Mouse (Mus musculus) midbrain, embryonic 10.5 days (tissue): ENCODE results near the gene Ap1b1. TPM values are rescaled to one million over a fixed set of nuclear protein-coding genes. Genes with fewer than 3 reads are reported as not detected.
"Not testable (repeated sequence)": the region's sequence is repeated elsewhere in the genome, so short reads cannot be mapped to it uniquely, and the experiment has no call there.

Experiments
- DNase-seq: peaks from one replicate; pipeline ENCODE4 v3.0.0-alpha.2; 2017; ENCODE audit warnings: low spot score
- H3K27ac ChIP-seq: fragments of 300-500 bp; sonication (generic); replicated peaks from 2 replicates; pipeline ENCODE4 v1.5.1; 2016; ENCODE audit warnings: mild to moderate bottlenecking
- H3K27me3 ChIP-seq: fragments of 300-500 bp; sonication (generic); 2 replicates; pipeline ENCODE4 v1.6.1; 2016; ENCODE audit warnings: low read depth, mild to moderate bottlenecking; ENCODE audit not compliant: poor library complexity, severe bottlenecking
- H3K36me3 ChIP-seq: fragments of 300-500 bp; sonication (generic); 2 replicates; pipeline ENCODE4 v1.6.1; 2016; ENCODE audit warnings: mild to moderate bottlenecking, moderate library complexity
- H3K4me1 ChIP-seq: fragments of 300-500 bp; sonication (generic); 2 replicates; pipeline ENCODE4 v1.6.1; 2016
- H3K4me3 ChIP-seq: fragments of 300-500 bp; sonication (generic); 2 replicates; pipeline ENCODE4 v1.5.1; 2016; ENCODE audit warnings: mild to moderate bottlenecking, moderate library complexity
- H3K9me3 ChIP-seq: fragments of 300-500 bp; sonication (generic); replicated peaks from 2 replicates; pipeline ENCODE4 v1.6.1; 2016; ENCODE audit warnings: mild to moderate bottlenecking
- WGBS: fragments of 180-500 bp; shearing (Covaris S2); methylation state at CpG from one replicate; pipeline ENCODE4 v1.1.7; 2016; 5-methylcytosine and 5-hydroxymethylcytosine counted together
- microRNA-seq: library from miRNA; unstranded; fragments of <30 nt; microRNA quantifications from one replicate; pipeline ENCODE4, GENCODE M21; 2017
- polyA plus RNA-seq: library from polyadenylated mRNA; unstranded; fragments of >200 nt; fragmentation: Nextera tagmentation; extraction: Ambion mirVana; gene quantifications from 2 replicates; pipeline ENCODE4 v1.2.1, GENCODE M21; 2016

Gene Ap1b1
- polyA plus RNA-seq, 1 experiment from 2014 or later: 62.2 TPM

GRCm38 (mm10) chr11:5068126-5068971 lies 81.7 kb downstream of the Ap1b1 start:
- WGBS: 86% methylated on average over 9 of the region's 9 CpGs
- Histone ChIP-seq H3K27me3 (peaks cover 18% of the 10 kb centered on the region), H3K27ac (no peak overlapping the region), H3K9me3 (no peaks in the 10 kb centered on the region), H3K4me3 (no peak overlapping the region), H3K36me3 (peaks cover 57% of the 10 kb centered on the region), H3K4me1 (peaks cover 24% of the 10 kb centered on the region)
- DNase-seq: no peak

DNA sequence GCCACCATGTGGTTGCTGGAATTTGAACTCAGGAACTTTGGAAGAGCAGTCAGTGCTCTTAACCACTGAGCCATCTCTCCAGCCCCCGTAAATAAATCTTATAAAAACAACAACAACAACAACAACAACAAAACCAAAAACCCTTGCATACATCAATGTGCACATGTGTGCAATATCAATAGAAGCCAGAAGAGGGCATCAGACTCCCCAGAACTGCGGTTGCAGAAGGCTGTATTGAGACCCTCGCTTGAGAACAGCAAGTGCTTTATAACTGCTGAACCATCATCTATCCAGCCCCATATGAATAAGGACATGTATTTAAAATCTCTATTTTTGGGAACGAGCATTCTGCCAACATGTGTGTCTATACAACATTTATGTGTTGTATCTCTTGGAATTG lies 88.3 kb downstream of the Ap1b1 start:
- Histone ChIP-seq H3K4me1 (no peaks in the 10 kb centered on the region), H3K27me3 (no peaks in the 10 kb centered on the region), H3K36me3 (peaks cover 92% of the 10 kb centered on the region), H3K27ac (no peak overlapping the region), H3K4me3 (no peak overlapping the region), H3K9me3 (no peaks in the 10 kb centered on the region)
- 81% methylated on average over 4 of the region's 4 CpGs for WGBS
- no peak for DNase-seq

GRCm38 (mm10) chr11:5075760-5076159 lies 89.1 kb downstream of the Ap1b1 start:
- Histone ChIP-seq H3K36me3 (peaks cover 92% of the 10 kb centered on the region), H3K4me1 (no peaks in the 10 kb centered on the region), H3K4me3 (no peak overlapping the region), H3K9me3 (no peaks in the 10 kb centered on the region), H3K27me3 (no peaks in the 10 kb centered on the region), H3K27ac (no peak overlapping the region)
- no peak for DNase-seq

GRCm38 (mm10) chr11:5076843-5077242 lies 90.2 kb downstream of the Ap1b1 start:
- not testable (repeated sequence) for H3K27ac ChIP-seq, H3K4me3 ChIP-seq, H3K4me1 ChIP-seq, H3K27me3 ChIP-seq, H3K9me3 ChIP-seq, DNase-seq
- peaks cover 92% of the 10 kb centered on the region for H3K36me3 ChIP-seq
- 91% methylated on average over 4 of the region's 5 CpGs for WGBS

DNA sequence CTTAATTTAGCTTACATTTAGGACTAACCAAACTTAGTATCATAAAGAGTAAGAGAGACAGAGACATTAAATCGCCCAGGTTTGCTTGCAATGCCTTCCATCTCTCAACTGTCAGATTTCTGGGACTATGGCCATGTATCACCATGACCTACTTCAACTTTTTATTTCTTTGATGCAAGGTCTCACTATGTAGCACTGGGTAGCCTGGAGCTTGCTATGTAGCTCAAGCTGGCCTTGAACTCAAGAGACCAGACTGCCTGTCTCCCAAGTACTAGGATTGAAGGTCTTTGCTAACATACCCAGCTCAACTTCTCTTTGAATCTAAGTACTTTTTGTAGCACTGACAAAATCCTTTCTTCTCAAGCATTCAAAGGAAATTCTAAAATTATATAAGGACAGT lies 102.5 kb downstream of the Ap1b1 start:
- H3K4me3 ChIP-seq: no peak overlapping the region
- H3K9me3 ChIP-seq: no peaks in the 10 kb centered on the region
- WGBS: 96% methylated on average over 1 of the region's 1 CpGs
- no peaks in the 10 kb centered on the region for H3K4me1 ChIP-seq
- no peak overlapping the region for H3K27ac ChIP-seq
- DNase-seq: no peak
- no peaks in the 10 kb centered on the region for H3K27me3 ChIP-seq
- peaks cover 100% of the 10 kb centered on the region for H3K36me3 ChIP-seq

GRCm38 (mm10) chr11:5091706-5092105 lies 105.1 kb downstream of the Ap1b1 start:
- Histone ChIP-seq H3K4me1 (peaks cover 10% of the 10 kb centered on the region), H3K27me3 (no peaks in the 10 kb centered on the region), H3K36me3 (peaks cover 96% of the 10 kb centered on the region), H3K9me3 (no peaks in the 10 kb centered on the region), H3K4me3 (no peak overlapping the region), H3K27ac (no peak overlapping the region)
- DNase-seq: no peak
- 69% methylated on average over 2 of the region's 2 CpGs for WGBS

Small RNAs within 50 kb of the gene (microRNA-seq; reads per million reads assigned to microRNA genes)
- gene Gm47296: 0.90 reads per million

Other genes starting within 250 kb of the Ap1b1 start
- gene Cabp7, start 240.0 kb upstream of the Ap1b1 start, polyA plus RNA-seq: 0.11 and 0.22 TPM in 2 replicates
- gene Nf2, start 137.3 kb upstream of the Ap1b1 start, polyA plus RNA-seq: 55.5 and 65.1 TPM in 2 replicates
- 70.8 and 81.2 TPM in 2 replicates for gene Nipsnap1, start 112.9 kb upstream of the Ap1b1 start, polyA plus RNA-seq
- gene Thoc5, start 91.5 kb upstream of the Ap1b1 start, polyA plus RNA-seq: 54.9 and 57.9 TPM in 2 replicates
- 0.23 and 0.29 TPM in 2 replicates for gene Nefh, start 38.8 kb upstream of the Ap1b1 start, polyA plus RNA-seq
- gene Rasl10a, start 71.3 kb downstream of the Ap1b1 start, polyA plus RNA-seq: 0.44 and 1.2 TPM in 2 replicates
- 22.0 and 23.6 TPM in 2 replicates for gene Gas2l1, start 78.5 kb downstream of the Ap1b1 start, polyA plus RNA-seq
- gene Rhbdd3, start 112.1 kb downstream of the Ap1b1 start, polyA plus RNA-seq: 33.0 and 33.6 TPM in 2 replicates
- gene Ewsr1, start 112.4 kb downstream of the Ap1b1 start, polyA plus RNA-seq: 903 and 985 TPM in 2 replicates
- gene Emid1, start 165.4 kb downstream of the Ap1b1 start, polyA plus RNA-seq: 21.9 and 28.2 TPM in 2 replicates